Mouse (Mus musculus): Measurements from ENCODE around the gene Lrrn2.

Lrrn2 gene

DNA sequence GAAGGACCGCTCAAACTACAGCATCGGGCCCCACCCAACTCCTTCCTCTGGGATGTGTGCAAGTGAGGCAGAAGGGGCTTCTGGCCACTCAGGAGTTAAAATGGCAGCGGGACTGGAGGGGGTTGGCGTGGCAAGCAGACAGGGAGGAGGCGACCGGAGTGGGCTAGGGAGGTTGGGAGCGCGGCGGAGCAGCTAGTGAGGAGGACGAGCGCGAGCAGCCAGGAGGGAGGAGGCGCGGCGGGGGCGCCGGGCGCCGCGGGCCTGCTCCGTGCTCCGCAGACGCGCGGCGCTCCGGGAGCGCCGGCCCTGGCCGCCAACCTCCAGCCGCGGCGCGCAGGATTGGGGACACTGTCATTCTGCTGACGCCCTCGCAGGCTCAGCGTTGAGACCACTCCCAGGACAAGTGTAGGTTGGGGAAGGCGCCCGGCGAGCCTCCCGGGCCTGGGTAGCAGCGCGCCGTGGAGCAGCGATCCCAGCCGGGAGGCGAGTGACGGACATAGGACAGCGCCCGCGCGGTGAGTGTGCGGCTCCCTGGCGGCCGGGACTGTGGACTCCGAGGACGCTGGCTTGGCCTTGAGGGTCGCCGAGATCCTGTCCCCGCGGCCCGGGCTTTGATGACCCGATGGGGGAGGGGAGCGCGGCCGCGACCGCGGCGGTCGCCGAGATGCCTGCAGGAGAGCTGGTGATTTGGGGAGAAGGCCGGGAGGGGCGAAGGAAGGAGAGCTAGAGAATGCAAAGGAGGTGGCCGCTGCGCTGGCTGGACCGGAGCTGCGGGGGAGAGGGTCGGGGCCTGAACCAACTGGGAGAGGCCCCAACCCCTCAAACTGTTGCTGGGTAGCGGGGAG, at the start of gene Lrrn2:
Gene Lrrn2, plus strand, starts transcription at position 113 of the 845 bp plus-strand sequence.
- DNase-seq (ENCODE audit: low read depth), result no peak

- no peak for DNase-seq (ENCODE audit: low read depth)
Measured at GRCm38 (mm10) chr1:132831963-132832362, 48.1 kb upstream of the Lrrn2 start.

GRCm38 (mm10) chr1:132834037-132834436, 46.0 kb upstream of the Lrrn2 start:
- no peak for DNase-seq (ENCODE audit: low read depth)

DNA sequence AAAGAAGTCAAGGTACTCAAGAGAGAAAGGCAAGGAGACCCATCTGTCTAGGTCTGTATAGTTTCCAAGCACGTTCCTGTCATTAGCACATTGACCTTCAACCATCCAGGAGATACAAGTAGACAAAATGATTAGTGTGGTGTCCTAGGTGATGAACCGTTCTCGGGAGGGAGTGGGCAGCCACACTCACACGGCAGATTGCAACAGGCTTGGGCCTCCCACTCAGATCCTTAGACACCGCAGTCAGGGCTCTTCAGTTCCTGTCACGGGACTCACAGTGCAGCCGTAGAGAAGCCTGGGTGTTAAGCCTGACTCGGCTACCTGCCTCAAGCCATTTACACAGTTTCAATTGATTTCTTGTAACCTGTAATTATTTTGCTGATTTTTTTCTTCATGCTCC, 43.2 kb upstream of the Lrrn2 start:
- no peak for DNase-seq (ENCODE audit: low read depth)

DNA sequence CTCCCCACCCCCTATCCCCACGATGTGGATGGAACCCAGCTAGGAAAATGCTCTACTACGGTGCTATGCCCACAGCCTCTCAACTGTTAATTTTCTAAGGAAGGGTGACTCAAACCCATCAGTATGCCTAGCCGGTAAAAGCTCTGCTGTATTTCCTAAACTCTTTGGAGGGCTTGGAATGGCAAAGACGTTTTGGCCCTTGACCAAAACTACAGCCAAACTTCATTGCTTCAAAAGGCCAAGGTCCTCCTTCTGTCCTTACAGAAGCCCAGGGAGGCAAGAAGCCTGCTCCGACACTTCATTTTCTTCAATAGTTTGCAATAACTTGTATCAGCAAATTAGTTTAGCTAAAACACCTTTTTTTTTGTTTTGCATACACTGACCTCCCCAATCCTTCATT, 42.4 kb upstream of the Lrrn2 start:
- DNase-seq (ENCODE audit: low read depth), result no peak

GRCm38 (mm10) chr1:132838371-132838770, 41.7 kb upstream of the Lrrn2 start:
- DNase-seq (ENCODE audit: low read depth), result no peak

GRCm38 (mm10) chr1:132843612-132844011, 36.5 kb upstream of the Lrrn2 start:
- no peak for DNase-seq (ENCODE audit: low read depth)

DNA sequence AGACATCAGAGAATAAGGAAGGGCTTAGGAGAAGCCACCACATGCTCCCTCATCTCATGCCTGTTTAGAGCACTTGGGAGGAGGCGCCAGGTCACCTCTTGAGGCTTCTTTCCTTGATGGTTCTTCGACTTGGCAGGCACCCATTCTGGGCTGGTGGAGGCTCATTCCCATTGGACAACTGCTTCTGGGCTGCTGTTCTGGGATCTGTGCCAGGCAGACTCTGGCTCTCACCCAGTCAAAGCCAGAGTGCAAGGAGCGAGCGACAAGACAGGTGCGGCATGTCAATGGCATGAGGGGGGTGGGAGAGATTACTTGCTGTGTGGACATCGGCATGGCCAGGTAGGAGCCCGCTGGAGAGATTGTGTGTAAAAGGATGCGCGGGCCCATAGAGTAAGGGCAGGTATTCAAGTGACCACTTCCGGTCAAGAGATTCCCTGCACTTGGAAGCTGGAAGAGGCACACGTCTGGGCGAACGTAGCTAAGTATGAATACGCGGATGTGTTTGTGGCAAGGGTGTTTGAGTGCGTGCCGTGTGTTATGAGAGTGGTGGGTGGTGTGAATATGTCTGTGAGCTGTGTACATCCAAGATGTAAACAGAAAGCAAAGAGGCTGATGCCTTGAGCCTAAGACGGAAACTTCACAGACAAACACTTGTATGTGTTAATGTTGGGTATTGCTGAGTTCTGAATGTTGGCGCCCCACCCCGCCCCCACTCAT, 35.8 kb upstream of the Lrrn2 start:
- DNase-seq (ENCODE audit: low read depth), result peak; percentile 9

DNA sequence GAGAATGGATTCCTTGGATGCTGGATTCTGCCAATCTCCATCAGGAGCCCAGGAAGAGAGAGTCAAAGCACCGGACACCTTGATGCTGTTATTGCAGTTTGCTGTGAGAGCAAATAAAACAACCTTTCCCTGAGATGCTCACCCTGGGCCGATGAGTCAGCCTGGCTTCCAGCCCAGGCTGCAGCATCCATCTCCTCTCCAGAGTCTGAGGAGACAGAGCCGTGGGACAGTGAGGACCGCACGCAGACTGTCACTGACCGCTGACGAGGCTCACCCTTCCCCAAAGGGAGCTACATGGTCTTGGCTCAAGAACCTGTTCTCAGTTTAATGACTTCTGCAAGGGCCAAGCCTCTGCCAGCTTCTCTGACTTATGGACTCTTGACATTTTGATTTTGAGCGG, 34.3 kb upstream of the Lrrn2 start:
- DNase-seq (ENCODE audit: low read depth), result no peak

DNA sequence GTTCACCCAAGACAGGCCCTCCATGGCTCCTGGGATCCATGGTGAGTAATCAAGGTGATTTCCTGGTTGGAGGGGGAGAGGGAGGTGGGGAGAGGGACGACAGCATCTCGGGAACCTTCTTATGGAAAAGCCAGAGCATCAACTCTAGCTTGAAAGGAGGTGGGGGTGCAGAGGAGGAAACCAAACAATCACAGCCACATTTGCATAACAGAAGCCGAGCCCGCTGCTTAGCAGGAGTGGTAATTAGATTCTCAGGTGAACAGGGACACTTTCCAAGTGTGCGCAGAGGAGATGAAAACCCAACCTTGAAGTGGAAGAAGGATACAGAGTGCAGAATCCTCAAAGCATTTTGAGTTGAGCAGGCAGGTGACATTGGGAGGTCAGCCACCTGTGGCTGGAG, 29.3 kb upstream of the Lrrn2 start:
- no peak for DNase-seq (ENCODE audit: low read depth)

GRCm38 (mm10) chr1:132851296-132851695, 28.8 kb upstream of the Lrrn2 start:
- DNase-seq (ENCODE audit: low read depth), result no peak

DNA sequence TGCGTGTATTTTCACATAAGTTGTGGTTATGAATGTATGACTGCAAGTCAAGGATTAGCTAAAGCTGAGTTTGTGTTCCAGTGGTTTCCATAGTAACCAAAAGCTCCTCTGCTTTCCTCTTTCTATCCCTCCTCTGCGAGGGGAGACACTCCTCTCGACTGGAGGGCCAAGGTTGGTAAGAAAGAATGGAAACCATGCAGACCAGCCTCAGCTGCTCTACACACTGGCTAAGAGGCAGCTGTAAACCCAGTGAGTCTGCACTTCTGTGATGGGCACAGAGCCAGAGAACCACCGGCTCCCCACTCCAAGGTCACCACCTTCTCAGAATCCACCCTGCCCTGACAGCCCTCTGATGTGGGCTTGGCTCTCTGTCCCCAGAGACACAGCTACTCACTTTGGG, 28.3 kb upstream of the Lrrn2 start:
- no peak for DNase-seq (ENCODE audit: low read depth)

- DNase-seq (ENCODE audit: low read depth), result no peak
Measured at GRCm38 (mm10) chr1:132853312-132853711, 26.8 kb upstream of the Lrrn2 start.

DNA sequence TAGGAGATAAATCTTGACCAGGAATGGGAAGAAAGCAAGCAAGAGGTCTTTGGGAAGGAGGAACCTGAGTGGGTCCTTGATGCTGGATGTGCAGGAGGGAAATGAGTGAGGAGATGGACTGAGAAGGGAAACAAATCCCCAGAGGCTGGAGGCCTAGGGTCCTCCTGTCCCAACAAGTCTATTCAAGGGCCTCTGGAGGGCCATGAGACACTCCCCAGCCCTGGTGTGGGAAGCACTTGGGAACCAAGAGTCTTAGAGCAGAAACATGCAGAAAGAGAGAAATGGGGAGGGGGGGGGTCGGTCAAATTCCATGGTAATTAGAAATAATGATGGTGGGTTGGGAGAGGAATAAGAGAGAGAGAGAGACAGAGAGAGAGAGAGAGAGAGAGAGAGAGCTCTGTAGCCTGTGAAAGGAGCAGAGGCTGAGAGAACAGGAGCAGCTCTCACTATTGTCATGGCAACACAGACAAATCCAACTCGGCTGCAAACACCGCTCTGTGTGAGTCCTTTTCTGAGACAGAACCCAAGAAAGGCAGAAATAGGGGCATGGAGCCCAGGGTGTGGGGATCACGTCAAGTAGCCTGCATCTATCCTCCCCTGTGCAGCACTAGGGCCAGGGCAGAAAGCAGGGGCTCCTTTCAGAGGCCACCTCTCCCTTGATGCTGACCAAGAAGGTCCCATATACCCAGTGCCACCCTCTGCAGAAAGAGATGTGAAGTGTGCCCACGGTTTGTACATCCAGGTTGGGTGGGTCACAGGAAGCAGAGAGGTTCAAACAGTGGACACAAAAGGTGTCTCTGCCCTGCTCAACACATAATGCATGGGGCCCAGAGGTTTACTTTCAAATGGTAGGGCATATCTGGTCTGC, 21.3 kb upstream of the Lrrn2 start:
- DNase-seq (ENCODE audit: low read depth), result no peak

DNA sequence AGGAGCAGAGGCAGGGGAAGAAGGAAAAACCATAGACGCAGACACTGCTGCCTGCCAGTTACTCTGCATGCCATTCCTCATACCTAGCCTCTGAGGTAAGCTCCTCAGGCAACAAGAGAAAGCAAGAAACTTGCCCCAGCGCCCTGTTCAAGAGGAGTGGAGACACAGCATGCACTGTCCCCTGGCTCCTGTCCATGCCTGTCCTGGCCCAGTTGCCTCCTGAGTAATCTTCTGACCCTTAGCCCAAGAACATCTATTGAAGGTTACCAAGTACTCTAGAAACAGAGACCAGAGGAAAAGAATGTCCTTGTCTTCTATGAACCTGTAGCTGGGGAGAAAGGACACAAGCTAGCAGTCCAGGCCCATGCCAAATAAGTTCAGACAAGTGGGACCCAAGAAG, 15.9 kb upstream of the Lrrn2 start:
- no peak for DNase-seq (ENCODE audit: low read depth)

- no peak for DNase-seq (ENCODE audit: low read depth)
Measured at GRCm38 (mm10) chr1:132865585-132865984, 14.5 kb upstream of the Lrrn2 start.

DNA sequence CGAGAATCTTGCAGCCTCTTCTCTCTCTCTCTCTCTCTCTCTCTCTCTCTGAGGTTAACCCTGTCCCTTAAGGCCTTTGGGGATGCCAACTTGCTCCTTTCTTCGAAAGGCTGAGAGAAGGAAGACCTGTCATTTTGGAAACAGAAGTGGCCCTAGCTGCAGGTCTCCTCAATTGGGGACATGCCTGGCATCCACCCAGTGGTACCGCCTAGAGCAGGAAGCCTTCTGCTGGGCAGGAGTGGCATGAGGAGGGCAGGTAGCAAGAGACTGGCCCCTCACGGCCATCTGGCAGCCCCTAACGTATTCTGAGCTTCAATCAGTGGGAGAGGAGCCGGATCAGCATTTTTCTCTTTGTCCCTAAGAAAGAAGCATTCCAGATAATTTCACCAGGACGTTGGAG, 9.7 kb upstream of the Lrrn2 start:
- no peak for DNase-seq (ENCODE audit: low read depth)

GRCm38 (mm10) chr1:132878951-132879610, 992 bp upstream of the Lrrn2 start:
- DNase-seq (ENCODE audit: low read depth), result no peak

DNA sequence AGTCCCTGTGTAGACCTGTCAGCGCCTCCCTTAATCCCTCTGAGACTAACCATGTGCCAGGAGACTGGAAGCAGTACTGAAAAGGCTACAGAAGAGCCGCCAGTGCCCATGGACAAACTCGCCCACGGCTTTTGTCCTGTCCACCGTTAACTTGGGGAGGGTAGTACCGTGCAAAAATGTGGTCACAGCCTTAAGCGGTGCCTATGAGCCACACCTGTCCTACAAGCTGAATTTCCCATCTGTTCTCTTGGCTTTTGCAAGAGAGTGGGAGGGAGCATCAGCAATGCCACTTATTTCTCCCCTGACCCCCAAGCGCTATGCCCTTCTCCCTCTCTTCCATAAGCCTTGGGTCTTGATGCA, 292 bp upstream of the Lrrn2 start:
- DNase-seq (ENCODE audit: low read depth), result no peak

GRCm38 (mm10) chr1:132881041-132881761, 1.1 kb downstream of the Lrrn2 start:
- no peak for DNase-seq (ENCODE audit: low read depth)

DNA sequence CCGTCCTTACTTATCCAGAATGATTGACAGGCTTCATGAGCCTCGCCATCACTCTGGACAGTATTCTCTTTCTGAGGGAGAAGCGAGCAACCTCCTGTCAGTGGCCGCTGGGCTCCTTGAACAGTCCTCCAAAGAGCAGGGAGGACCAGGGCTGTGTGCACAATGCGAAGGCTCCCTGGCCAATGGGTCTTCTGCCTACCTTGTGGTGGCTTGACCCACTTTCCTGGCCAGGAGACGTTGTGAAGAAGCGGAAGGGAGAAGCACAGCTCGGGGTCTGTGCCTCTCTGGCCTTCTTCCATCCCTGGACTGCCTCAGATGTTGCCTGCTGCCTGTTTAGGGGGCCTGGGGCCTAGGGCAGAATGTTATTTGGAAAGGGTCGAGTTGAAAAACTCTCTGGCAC, 1.8 kb downstream of the Lrrn2 start:
- no peak for DNase-seq (ENCODE audit: low read depth)

All from NIH3T3 (cell line).